Mouse (Mus musculus) CH12.LX (cell line): Measurements from ENCODE around the gene Smarcd1.

Experiments used
- CHD2 ChIP-seq: IDR thresholded peaks from 2 replicates; pipeline ENCODE4 v1.6.1; 2011; ENCODE audit warnings: low read length, improper control_type of control experiment
- CTCF ChIP-seq, 2 experiments: IDR thresholded peaks in 1 of 2; conservative IDR thresholded peaks in 1 of 2; 2 replicates each; pipeline ENCODE4 v1.5.1; 2011 to 2012; ENCODE audit warnings: low read depth in 2 of 2, low read length in 2 of 2, improper control_type of control experiment in 1 of 2, inconsistent platforms in 1 of 2, mild to moderate bottlenecking in 1 of 2, moderate library complexity in 1 of 2
- E2F4 ChIP-seq: IDR thresholded peaks from 2 replicates; pipeline ENCODE4 v1.6.1; 2011; ENCODE audit warnings: low read depth, low read length, improper control_type of control experiment; ENCODE audit not compliant: insufficient replicate concordance
- EP300 ChIP-seq: IDR thresholded peaks from 2 replicates; pipeline ENCODE4 v1.6.1; 2011; ENCODE audit warnings: low read length, improper control_type of control experiment
- ETS1 ChIP-seq: conservative IDR thresholded peaks from 2 replicates; pipeline ENCODE4 v1.6.1; 2012; ENCODE audit warnings: low read depth, mild to moderate bottlenecking, inconsistent platforms, low read length, improper control_type of control experiment, moderate library complexity
- HCFC1 ChIP-seq: IDR thresholded peaks from 2 replicates; pipeline ENCODE4 v1.6.1; 2012; ENCODE audit warnings: low read depth, mild to moderate bottlenecking, inconsistent platforms, low read length, improper control_type of control experiment
- KAT2A ChIP-seq: IDR thresholded peaks from 2 replicates; pipeline ENCODE4 v1.6.1; 2012; ENCODE audit warnings: low read length, improper control_type of control experiment, inconsistent platforms; ENCODE audit not compliant: insufficient replicate concordance
- MAZ ChIP-seq: IDR thresholded peaks from 2 replicates; pipeline ENCODE4 v1.6.1; 2012; ENCODE audit warnings: low read depth, mild to moderate bottlenecking, inconsistent platforms, low read length, improper control_type of control experiment, moderate library complexity
- MXI1 ChIP-seq: IDR thresholded peaks from 2 replicates; pipeline ENCODE4 v1.6.1; 2011; ENCODE audit warnings: mild to moderate bottlenecking, low read depth, low read length, improper control_type of control experiment
- MYC ChIP-seq: IDR thresholded peaks from 2 replicates; pipeline ENCODE4 v1.6.1; 2011; ENCODE audit warnings: low read depth, mild to moderate bottlenecking, improper control_type of control experiment, low read length
- POLR2A ChIP-seq: IDR thresholded peaks from 2 replicates; pipeline ENCODE4 v1.6.1; 2011; ENCODE audit warnings: low read depth, mild to moderate bottlenecking, improper control_type of control experiment, low read length
- SIN3A ChIP-seq: IDR thresholded peaks from 2 replicates; pipeline ENCODE4 v1.6.1; 2012; ENCODE audit warnings: low read length, improper control_type of control experiment, inconsistent platforms

- no peak for TF ChIP-seq E2F4
- TF ChIP-seq HCFC1: no peak
- no peak for TF ChIP-seq CTCF (conservative IDR thresholded peaks at IDR 0.05 in 1 of 2, IDR thresholded peaks at IDR 0.05 in 1 of 2; ENCODE audit: low read depth in 2 of 2, low read length in 2 of 2)
- no peak for TF ChIP-seq ETS1
- no peak for TF ChIP-seq POLR2A
- no peak for TF ChIP-seq CHD2
- TF ChIP-seq EP300: no peak
- TF ChIP-seq SIN3A: no peak
- TF ChIP-seq KAT2A: no peak
- TF ChIP-seq MAZ: no peak
- no peak for TF ChIP-seq MYC
- no peak for TF ChIP-seq MXI1
Observed at GRCm38 (mm10) chr15:99669392-99669791, 32.5 kb upstream of the Smarcd1 start.
